Mouse (Mus musculus) olfactory bulb, adult 2 months (tissue): ENCODE measurements around the gene Ncf4. TPM values are rescaled to one million over a fixed set of nuclear protein-coding genes. Genes with fewer than 3 reads are reported as not detected.
"Not testable (repeated sequence)": the region's sequence is repeated elsewhere in the genome, so short reads cannot be mapped to it uniquely, and the experiment has no call there.

Source experiments
- H3K27ac ChIP-seq: fragments of 200-500 bp; 2 replicates; pipeline ENCODE4 v1.5.1; 2012; ENCODE audit warnings: low read depth, low read length; ENCODE audit not compliant: insufficient read depth
- H3K4me1 ChIP-seq: fragments of 200-500 bp; 2 replicates; pipeline ENCODE4 v1.6.1; 2012; ENCODE audit warnings: low read length; ENCODE audit not compliant: control insufficient read depth, insufficient read depth
- H3K4me3 ChIP-seq: fragments of 200-500 bp; 2 replicates; pipeline ENCODE4 v1.5.1; 2012; ENCODE audit warnings: mild to moderate bottlenecking, low read depth, low read length, moderate library complexity; ENCODE audit not compliant: insufficient read depth
- CTCF ChIP-seq: fragments of 200-500 bp; IDR thresholded peaks from 2 replicates; pipeline ENCODE4 v1.5.1; 2012; ENCODE audit warnings: low read depth, mild to moderate bottlenecking, low read length, moderate library complexity; ENCODE audit not compliant: insufficient read depth
- POLR2A ChIP-seq: fragments of 200-500 bp; IDR thresholded peaks from 2 replicates; pipeline ENCODE4 v1.6.1; 2012; ENCODE audit warnings: mild to moderate bottlenecking, low read depth, low read length, moderate library complexity; ENCODE audit not compliant: insufficient read depth
- WGBS: fragments of 180-500 bp; shearing (Covaris S2); methylation state at CpG from one replicate; pipeline ENCODE4 v1.1.7; 2018; 5-methylcytosine and 5-hydroxymethylcytosine counted together
- polyA plus RNA-seq: library from polyadenylated mRNA; stranded (reverse); fragments of >200 nt; gene quantifications from 2 replicates; pipeline ENCODE4 v1.2.4, GENCODE M21; 2012; ENCODE audit warnings: low replicate concordance; ENCODE audit not compliant: missing spikeins, insufficient read depth, insufficient read length

Ncf4 gene
- polyA plus RNA-seq, 1 experiment: not detected

DNA sequence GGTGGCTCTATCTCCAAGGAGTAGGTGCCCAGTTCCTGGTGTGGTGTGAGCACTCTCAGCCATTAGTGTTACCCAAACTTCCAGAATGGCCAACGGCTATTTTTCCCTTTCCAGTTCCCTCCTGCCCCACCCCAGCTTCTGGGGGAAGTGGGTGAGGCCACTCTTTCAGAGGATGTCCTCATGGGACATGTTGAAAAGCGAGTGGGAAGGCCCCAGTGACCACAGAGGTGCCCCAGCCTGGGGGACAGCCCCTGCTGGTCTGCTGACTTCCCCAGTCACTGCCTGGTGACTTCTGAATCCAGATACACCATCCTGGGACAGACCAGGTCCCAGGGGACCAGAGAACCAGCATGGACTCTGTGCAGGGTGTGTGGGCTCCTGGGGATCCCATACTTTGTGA lies 3.1 kb downstream of the Ncf4 start:
- H3K4me1 ChIP-seq: no peaks in the 10 kb centered on the region
- WGBS: 76% methylated on average over 2 of the region's 2 CpGs
- TF ChIP-seq CTCF (no peak), POLR2A (no peak)
- H3K27ac ChIP-seq: no peak overlapping the region
- H3K4me3 ChIP-seq: no peak overlapping the region

DNA sequence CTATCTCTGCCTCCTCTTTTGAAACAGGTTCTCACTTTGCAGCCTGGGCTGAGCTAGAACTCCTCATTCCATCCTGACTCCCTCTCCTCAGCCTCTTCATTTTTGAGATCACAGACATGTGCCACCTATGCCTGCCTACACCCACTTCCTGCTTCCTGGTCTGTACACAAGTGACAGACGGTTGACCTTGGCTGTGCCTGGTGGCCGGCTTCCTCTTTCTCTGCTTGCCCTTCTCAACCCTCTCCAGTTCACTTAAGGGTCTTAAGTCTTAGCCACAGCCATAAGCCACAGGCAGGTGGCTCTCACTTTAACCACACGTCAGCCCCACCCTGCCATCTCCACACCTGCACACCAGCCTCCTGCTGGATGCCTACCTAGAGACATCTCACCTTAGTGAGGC lies 3.8 kb downstream of the Ncf4 start:
- WGBS: 78% methylated on average over 3 of the region's 3 CpGs
- Histone ChIP-seq H3K4me1 (no peaks in the 10 kb centered on the region), H3K4me3 (no peak overlapping the region), H3K27ac (no peak overlapping the region)
- no peak for TF ChIP-seq POLR2A
- TF ChIP-seq CTCF: no peak

DNA sequence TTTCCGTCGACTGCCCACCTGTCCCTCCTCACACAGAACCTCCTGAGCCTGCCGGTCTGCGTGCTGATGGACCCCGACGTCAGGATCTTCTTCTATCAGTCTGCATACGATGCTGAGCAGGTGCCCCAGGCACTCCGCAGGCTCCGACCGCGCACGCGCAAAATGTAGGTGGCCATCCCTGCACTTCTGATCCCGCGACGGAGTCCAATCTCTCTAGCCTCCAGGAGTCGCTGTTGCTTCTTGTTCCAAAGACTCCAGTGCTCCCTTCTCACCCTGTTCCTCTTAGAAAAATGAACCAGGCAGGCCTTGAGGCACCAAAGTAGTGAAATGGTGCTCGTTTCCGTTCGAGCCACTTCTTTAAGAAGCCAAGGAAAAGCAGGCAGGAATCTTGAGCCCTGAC lies 10.2 kb downstream of the Ncf4 start:
- WGBS: 14% methylated on average over 20 of the region's 20 CpGs
- TF ChIP-seq POLR2A (no peak), CTCF (no peak)
- no peaks in the 10 kb centered on the region for H3K4me1 ChIP-seq
- no peak overlapping the region for H3K27ac ChIP-seq
- no peak overlapping the region for H3K4me3 ChIP-seq

DNA sequence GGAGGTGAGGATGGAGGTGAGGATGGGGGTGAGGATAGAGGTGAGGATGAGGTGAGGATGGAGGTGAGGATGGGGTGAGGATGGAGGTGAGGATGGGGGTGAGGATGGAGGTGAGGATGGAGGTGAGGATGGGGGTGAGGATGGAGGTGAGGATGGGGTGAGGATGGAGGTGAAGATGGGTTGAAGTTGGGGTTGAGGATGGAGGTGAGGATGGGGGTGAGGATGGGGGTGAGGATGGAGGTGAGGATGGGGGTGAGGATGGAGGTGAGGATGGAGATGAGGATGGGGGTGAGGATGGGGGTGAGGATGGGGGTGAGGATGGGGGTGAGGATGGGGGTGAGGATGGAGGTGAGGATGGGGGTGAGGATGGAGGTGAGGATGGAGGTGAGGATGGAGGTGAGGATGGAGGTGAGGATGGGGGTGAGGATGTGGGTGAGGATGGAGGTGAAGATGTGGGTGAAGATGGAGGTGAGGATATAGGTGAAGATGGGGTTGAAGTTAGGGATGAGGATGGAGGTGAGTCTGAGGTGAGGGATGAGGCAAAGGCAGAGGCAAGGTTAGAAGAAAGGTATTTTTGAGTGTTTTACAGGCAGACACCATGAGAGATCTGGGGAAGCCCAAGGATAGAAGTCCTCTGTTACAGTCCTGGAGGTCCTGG lies 12.1 kb downstream of the Ncf4 start:
- H3K27ac ChIP-seq, H3K4me3 ChIP-seq, H3K4me1 ChIP-seq: not testable (repeated sequence)

DNA sequence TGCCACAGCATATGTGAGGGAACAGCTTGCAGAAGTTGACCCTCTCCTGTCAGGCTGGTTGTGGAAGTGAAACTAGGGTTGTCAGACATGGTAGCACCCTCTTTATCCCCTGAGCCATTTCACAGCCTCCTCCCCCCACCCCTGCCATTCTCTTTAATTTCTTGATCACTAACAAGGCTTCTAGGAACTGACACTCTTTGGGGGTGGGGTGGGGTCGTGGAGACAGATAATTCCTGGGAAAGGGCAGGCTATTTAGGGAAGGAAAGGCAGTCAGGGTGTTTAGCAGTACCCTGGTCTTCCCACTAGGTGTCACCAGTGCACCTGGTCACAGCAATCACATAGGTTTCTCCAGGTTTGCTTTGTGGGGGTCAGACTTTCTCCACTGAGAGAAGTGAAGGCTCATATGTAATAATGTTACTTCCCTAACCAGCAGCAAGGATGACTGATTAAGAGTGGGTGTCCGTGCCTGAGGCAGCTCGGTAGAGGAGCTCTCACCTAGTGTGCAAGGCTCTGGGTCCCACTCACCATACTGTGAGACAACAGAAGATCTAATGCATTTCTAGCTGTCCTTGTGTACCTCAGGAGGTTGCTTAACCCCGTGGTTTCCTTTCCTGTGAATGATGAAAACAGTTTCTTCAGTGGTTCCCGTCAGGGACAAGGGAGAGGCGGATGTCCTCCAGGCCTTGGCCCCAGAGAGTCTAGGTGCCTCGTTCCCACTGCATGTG lies 12.9 kb downstream of the Ncf4 start:
- no peak overlapping the region for H3K27ac ChIP-seq
- H3K4me3 ChIP-seq: no peak overlapping the region
- H3K4me1 ChIP-seq: no peaks in the 10 kb centered on the region
- TF ChIP-seq CTCF (no peak), POLR2A (no peak)
- 36% methylated on average over 7 of the region's 7 CpGs for whole genome bisulfite sequencing

DNA sequence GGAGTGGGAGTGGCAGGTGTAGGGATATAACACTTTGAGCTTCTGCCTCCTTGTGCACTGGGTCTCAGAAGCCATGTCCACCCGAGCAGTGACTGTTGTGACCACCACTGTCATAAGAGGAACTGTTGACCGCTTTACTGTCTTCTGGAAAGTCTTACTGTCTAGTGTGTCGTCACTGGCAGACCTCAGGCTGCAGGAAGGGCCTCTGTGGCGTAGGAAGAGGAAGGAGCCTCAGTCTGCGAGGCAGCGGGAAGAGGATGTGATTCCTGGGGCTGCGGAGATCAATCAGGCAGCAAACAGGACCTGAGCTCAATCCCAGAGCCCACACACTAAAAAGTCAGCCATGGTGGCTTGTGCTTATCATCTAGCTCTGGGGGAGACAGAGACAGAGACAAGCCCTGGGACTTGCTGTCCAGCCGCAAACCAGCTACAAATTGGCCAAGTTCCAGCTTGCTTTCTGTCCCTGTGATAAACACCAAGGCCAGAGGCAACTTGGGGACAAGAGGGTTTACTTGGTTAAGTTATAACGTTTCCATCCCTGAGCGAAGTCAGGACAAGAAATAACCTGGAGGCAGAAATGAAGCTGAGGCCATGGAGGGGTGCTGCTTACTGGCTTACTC lies 13.8 kb downstream of the Ncf4 start:
- TF ChIP-seq CTCF (no peak), POLR2A (no peak)
- Histone ChIP-seq H3K4me1 (no peaks in the 10 kb centered on the region), H3K27ac (no peak overlapping the region), H3K4me3 (no peak overlapping the region)
- WGBS: 83% methylated on average over 10 of the region's 10 CpGs

DNA sequence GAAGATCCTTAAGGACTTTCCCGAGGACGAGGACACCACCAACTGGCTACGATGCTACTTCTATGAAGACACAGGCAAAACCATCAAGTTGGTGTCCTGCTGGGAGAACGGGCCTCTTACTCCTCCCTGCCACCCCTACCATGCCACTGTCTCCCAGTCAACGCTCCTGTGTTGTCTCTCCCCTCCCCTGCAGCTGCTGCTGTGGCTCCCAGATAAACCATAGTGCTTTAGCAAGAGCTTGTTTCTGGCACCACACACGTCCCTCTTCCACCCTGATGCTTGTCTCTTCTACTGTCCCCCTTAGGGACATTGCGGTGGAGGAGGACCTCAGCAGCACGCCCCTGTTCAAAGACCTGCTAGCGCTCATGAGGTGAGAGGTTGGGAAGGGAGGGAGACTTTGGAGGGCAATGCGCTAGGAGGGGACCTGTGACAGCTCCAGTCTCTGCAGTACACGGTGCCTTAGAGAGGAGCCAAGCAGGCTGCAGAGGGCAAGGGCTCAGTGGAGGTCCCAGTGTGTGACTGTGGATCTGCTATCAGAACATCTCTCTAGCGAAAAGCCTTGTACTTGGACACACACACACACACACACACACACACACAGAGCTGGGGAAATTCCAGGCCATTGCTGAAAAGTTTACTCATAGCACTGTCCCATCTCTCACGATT lies 16.2 kb downstream of the Ncf4 start:
- H3K27ac ChIP-seq: no peak overlapping the region
- TF ChIP-seq CTCF: no peak
- no peak for TF ChIP-seq POLR2A
- WGBS: 69% methylated on average over 13 of the region's 13 CpGs
- H3K4me1 ChIP-seq: no peaks in the 10 kb centered on the region
- no peak overlapping the region for H3K4me3 ChIP-seq

DNA sequence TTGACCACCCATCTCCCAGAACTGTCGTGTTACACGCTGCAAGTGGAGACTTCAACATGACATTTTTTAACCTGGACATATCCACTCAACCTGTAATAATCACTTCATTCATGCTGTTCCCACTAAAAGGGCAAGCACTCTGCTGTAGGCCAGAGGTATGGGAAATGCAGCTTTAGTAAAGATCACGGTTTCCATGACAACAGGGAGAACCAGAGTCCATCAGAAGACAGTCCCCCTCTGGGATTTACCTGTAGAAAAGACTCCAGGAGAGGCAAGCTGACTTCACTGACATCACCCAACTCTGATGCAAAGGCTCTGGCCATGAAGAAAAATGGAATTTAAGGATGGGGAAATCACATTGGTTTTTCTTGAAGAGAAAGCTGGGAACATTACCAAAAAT lies 18.7 kb downstream of the Ncf4 start:
- H3K27ac ChIP-seq: no peak overlapping the region
- no peak overlapping the region for H3K4me3 ChIP-seq
- 74% methylated on average over 3 of the region's 3 CpGs for WGBS
- TF ChIP-seq CTCF (no peak), POLR2A (no peak)
- H3K4me1 ChIP-seq: no peaks in the 10 kb centered on the region

DNA sequence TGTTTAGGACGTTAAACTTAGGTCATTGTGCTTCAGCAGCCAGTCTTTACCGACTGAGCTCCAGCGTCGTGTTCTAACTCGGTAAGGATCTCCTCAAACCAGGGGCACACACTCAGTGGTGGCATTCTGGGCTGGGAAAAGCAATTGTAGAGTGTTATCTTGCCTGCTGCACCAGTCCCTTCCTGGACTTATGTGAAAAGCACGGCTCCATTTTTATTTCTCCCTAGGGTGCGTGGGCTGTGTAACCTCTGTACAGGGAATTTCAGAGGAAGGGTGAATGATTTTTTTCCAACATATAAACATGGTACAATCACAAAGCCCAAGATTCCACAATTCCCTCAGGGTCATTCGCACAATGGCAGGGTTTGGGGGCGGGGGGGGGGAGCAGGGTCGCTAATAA lies 22.8 kb downstream of the Ncf4 start:
- H3K27ac ChIP-seq: no peak overlapping the region
- WGBS: 84% methylated on average over 10 of the region's 10 CpGs

More for the DNA sequence above, 22.8 kb downstream of the Ncf4 start:
- H3K4me1 ChIP-seq: no peaks in the 10 kb centered on the region
- TF ChIP-seq POLR2A: no peak
- no peak for TF ChIP-seq CTCF
- H3K4me3 ChIP-seq: no peak overlapping the region
